ENCODE assay signal across 29 mouse cellular contexts in the genomic region with DNA sequence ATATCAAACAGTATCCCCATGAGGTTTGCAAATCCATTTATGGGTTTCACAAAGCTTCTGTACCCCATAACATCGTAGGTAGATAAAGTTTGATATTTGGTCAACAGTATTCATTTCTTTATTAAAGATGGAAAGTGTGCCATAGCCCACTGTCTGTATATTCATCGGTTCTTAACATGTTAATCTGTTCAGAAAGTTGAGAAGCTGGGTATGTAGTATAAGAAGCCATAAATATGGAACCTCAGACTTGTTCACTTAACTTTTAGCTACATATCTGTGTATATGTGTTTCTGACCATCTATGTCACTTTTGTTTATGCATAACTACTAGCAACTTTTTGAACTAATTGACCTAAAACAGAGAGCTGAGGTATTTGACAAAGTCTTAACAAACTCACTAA. TPM values are rescaled to one million over a fixed set of nuclear protein-coding genes. Genes with fewer than 3 reads are reported as not detected.
A peak's percentile ranks its signal among the peaks of the same experiment; 100 is the strongest.
DNase-seq lines count a peak whose midpoint lies in the region; ATAC-seq and TF ChIP-seq lines count a peak whose summit lies in the region.
"Had no signal": no experiment of that assay in that cellular context is flagged by ENCODE, and none has a peak within 500 bp of the region (broad histone marks: within the 10 kb centered on the region; RNA-seq: fewer than 3 reads in every experiment).

No protein-coding gene starts in this region.

- H3K4me2 ChIP-seq in hindbrain, embryonic 11.5 days (replicated peaks; ENCODE audit: low read depth, low read length): no peak overlapping the region
- no peak overlapping the region for H3K4me2 ChIP-seq in midbrain, embryonic 14.5 days (ENCODE audit: low read length)
- H3K4me2 ChIP-seq in midbrain, postnatal 0 days (ENCODE audit: low read depth, low read length, poor library complexity, severe bottlenecking): no peak overlapping the region
- H3K4me2 ChIP-seq in forebrain, embryonic 13.5 days: peak overlapping the region; percentile 50
- H3K4me2 ChIP-seq: embryonic facial prominence, embryonic 13.5 days; heart, embryonic 15.5 days; kidney, embryonic 15.5 days; midbrain, embryonic 12.5 days; neural tube, embryonic 12.5 days had no signal

- peaks cover 5% of the 10 kb centered on the region for H3K4me1 ChIP-seq in hindbrain, embryonic 11.5 days (replicated peaks; ENCODE audit: control insufficient read depth, insufficient read depth, low read length)
- H3K4me1 ChIP-seq in hindbrain, embryonic 10.5 days (replicated peaks): peaks cover 10% of the 10 kb centered on the region
- peaks cover under 1% of the 10 kb centered on the region; the same call in 1 of the 2 replicates for H3K4me1 ChIP-seq in midbrain, embryonic 14.5 days (ENCODE audit: control insufficient read depth, insufficient read depth, low read length)
- H3K4me1 ChIP-seq in midbrain, postnatal 0 days (ENCODE audit: insufficient read depth, low read length): no peaks in the 10 kb centered on the region
- peaks cover 25% of the 10 kb centered on the region for H3K4me1 ChIP-seq in forebrain, embryonic 13.5 days
- no peaks in the 10 kb centered on the region for H3K4me1 ChIP-seq in thymus, adult 2 months (replicated peaks; ENCODE audit: control insufficient read depth, insufficient read depth, low read length)

- TF ChIP-seq POLR2A in thymus, adult 2 months (IDR thresholded peaks at IDR 0.05; ENCODE audit: control insufficient read depth, extremely low read depth, insufficient read depth, low read length, poor library complexity): no peak

- H3K4me3 ChIP-seq in hindbrain, embryonic 11.5 days (ENCODE audit: low read depth, low read length): no peak overlapping the region
- H3K4me3 ChIP-seq in hindbrain, embryonic 10.5 days: no peak overlapping the region
- no peak overlapping the region for H3K4me3 ChIP-seq in midbrain, embryonic 14.5 days (replicated peaks; ENCODE audit: low read depth, low read length)
- H3K4me3 ChIP-seq in midbrain, postnatal 0 days (ENCODE audit: low read depth, low read length): no peak overlapping the region
- H3K4me3 ChIP-seq in forebrain, embryonic 13.5 days: peak overlapping the region; percentile 26
- no peak overlapping the region for H3K4me3 ChIP-seq in thymus, adult 2 months (ENCODE audit: control insufficient read depth, insufficient read depth, low read length)
- H3K4me3 ChIP-seq: embryonic facial prominence, embryonic 13.5 days; erythroblast, embryonic 14.5 days; gastrocnemius, adult 2 months; heart, embryonic 15.5 days; kidney, embryonic 15.5 days; midbrain, embryonic 12.5 days; neural tube, embryonic 12.5 days had no signal

- ATAC-seq in hindbrain, embryonic 11.5 days (ENCODE audit: low FRiP score): no peak
- ATAC-seq in midbrain, embryonic 14.5 days (ENCODE audit: low FRiP score, low TSS enrichment): no peak
- ATAC-seq in midbrain, postnatal 0 days (ENCODE audit: low FRiP score): no peak
- ATAC-seq in forebrain, embryonic 13.5 days: no peak
- ATAC-seq: intestine, postnatal 0 days; liver, postnatal 0 days had no signal

- DNase-seq in hindbrain, embryonic 11.5 days (ENCODE audit: low spot score): peak; percentile 14
- DNase-seq in hindbrain, embryonic 10.5 days (ENCODE audit: low spot score): no peak
- peak; percentile 12 for DNase-seq in midbrain, embryonic 14.5 days
- no peak for DNase-seq in midbrain, postnatal 0 days (ENCODE audit: low spot score)
- DNase-seq in thymus, adult 2 months: no peak
- DNase-seq in lung, postnatal 10 days: no peak
- DNase-seq: adrenal gland, postnatal 25 days; cerebellum, adult 9-11 months; gastrocnemius, adult 2 months; heart, postnatal 4 days; kidney, postnatal 36 days; left cerebral cortex, postnatal 4 days; liver, postnatal 0 days; lung, postnatal 14 days; thymus, adult 18-20 months; thymus, postnatal 4 days had no signal

- no peaks in the 10 kb centered on the region for H3K36me3 ChIP-seq in hindbrain, embryonic 11.5 days (ENCODE audit: control insufficient read depth, insufficient read depth, low read length)
- no peaks in the 10 kb centered on the region for H3K36me3 ChIP-seq in hindbrain, embryonic 10.5 days
- no peaks in the 10 kb centered on the region for H3K36me3 ChIP-seq in midbrain, embryonic 14.5 days (ENCODE audit: control insufficient read depth, insufficient read depth, low read length)
- no peaks in the 10 kb centered on the region for H3K36me3 ChIP-seq in midbrain, postnatal 0 days (ENCODE audit: insufficient read depth, low read length)
- peaks cover 15% of the 10 kb centered on the region for H3K36me3 ChIP-seq in forebrain, embryonic 13.5 days (ENCODE audit: poor library complexity, severe bottlenecking)
- no peaks in the 10 kb centered on the region for H3K36me3 ChIP-seq in thymus, adult 2 months (ENCODE audit: control insufficient read depth, insufficient read depth, low read length)
- H3K36me3 ChIP-seq: embryonic facial prominence, embryonic 13.5 days; heart, embryonic 15.5 days; kidney, embryonic 15.5 days; midbrain, embryonic 12.5 days; neural tube, embryonic 12.5 days had no signal

- H3K27me3 ChIP-seq in hindbrain, embryonic 11.5 days (ENCODE audit: control insufficient read depth, insufficient read depth, low read length): peaks cover 68% of the 10 kb centered on the region
- H3K27me3 ChIP-seq in hindbrain, embryonic 10.5 days (ENCODE audit: insufficient read depth, poor library complexity, severe bottlenecking): peaks cover 100% of the 10 kb centered on the region
- H3K27me3 ChIP-seq in midbrain, embryonic 14.5 days (ENCODE audit: control insufficient read depth, insufficient read depth, low read length): peaks cover 78% of the 10 kb centered on the region
- peaks cover 69% of the 10 kb centered on the region for H3K27me3 ChIP-seq in midbrain, postnatal 0 days (ENCODE audit: insufficient read depth, low read length)
- no peaks in the 10 kb centered on the region; the same call in 1 of the 2 replicates for H3K27me3 ChIP-seq in forebrain, embryonic 13.5 days
- H3K27me3 ChIP-seq in thymus, adult 2 months (ENCODE audit: control insufficient read depth, insufficient read depth, low read length): peaks cover 8% of the 10 kb centered on the region; the same call in 1 of the 2 replicates

- H3K9me3 ChIP-seq in hindbrain, embryonic 11.5 days (ENCODE audit: control insufficient read depth, low read length): no peaks in the 10 kb centered on the region
- H3K9me3 ChIP-seq in hindbrain, embryonic 10.5 days: no peaks in the 10 kb centered on the region
- no peaks in the 10 kb centered on the region for H3K9me3 ChIP-seq in midbrain, embryonic 14.5 days (ENCODE audit: control insufficient read depth, low read length)
- H3K9me3 ChIP-seq in midbrain, postnatal 0 days (ENCODE audit: low read length): no peaks in the 10 kb centered on the region
- H3K9me3 ChIP-seq in forebrain, embryonic 13.5 days (replicated peaks): no peaks in the 10 kb centered on the region
- H3K9me3 ChIP-seq: embryonic facial prominence, embryonic 13.5 days; heart, embryonic 15.5 days; kidney, embryonic 15.5 days; midbrain, embryonic 12.5 days; neural tube, embryonic 12.5 days had no signal

- no peak for TF ChIP-seq CTCF in midbrain, postnatal 0 days (IDR thresholded peaks at IDR 0.05)
- TF ChIP-seq CTCF in thymus, adult 2 months (IDR thresholded peaks at IDR 0.05; ENCODE audit: borderline replicate concordance, control insufficient read depth, extremely low read depth, insufficient read depth, low read length, poor library complexity): no peak

- WGBS in hindbrain, embryonic 11.5 days: 21% methylated on average over 2 of the region's 2 CpGs
- WGBS in hindbrain, embryonic 10.5 days: 21% methylated on average over 2 of the region's 2 CpGs
- 15% methylated on average over 2 of the region's 2 CpGs for WGBS in midbrain, embryonic 14.5 days
- 13% methylated on average over 2 of the region's 2 CpGs for WGBS in midbrain, postnatal 0 days
- 6% methylated on average over 2 of the region's 2 CpGs for WGBS in forebrain, embryonic 13.5 days
- WGBS in thymus, adult 2 months: 20% methylated on average over 2 of the region's 2 CpGs

- no peak overlapping the region for H3K9ac ChIP-seq in hindbrain, embryonic 11.5 days (ENCODE audit: low read depth, low read length)
- no peak overlapping the region for H3K9ac ChIP-seq in midbrain, embryonic 14.5 days (replicated peaks; ENCODE audit: low read length)
- H3K9ac ChIP-seq in midbrain, postnatal 0 days (replicated peaks; ENCODE audit: low read length, poor library complexity, severe bottlenecking): no peak overlapping the region
- peak overlapping the region; percentile 64 for H3K9ac ChIP-seq in forebrain, embryonic 13.5 days
- H3K9ac ChIP-seq: embryonic facial prominence, embryonic 13.5 days; heart, embryonic 15.5 days; kidney, embryonic 15.5 days; liver, postnatal 0 days; midbrain, embryonic 12.5 days; neural tube, embryonic 12.5 days had no signal

- no peak overlapping the region for H3K27ac ChIP-seq in hindbrain, embryonic 11.5 days (ENCODE audit: low read depth, low read length)
- H3K27ac ChIP-seq in hindbrain, embryonic 10.5 days: no peak overlapping the region
- H3K27ac ChIP-seq in midbrain, embryonic 14.5 days (replicated peaks; ENCODE audit: low read depth, low read length): no peak overlapping the region
- no peak overlapping the region for H3K27ac ChIP-seq in midbrain, postnatal 0 days (ENCODE audit: low read depth, low read length)
- peak overlapping the region; percentile 59; the same call in 1 of the 2 replicates for H3K27ac ChIP-seq in forebrain, embryonic 13.5 days
- no peak overlapping the region for H3K27ac ChIP-seq in thymus, adult 2 months (ENCODE audit: control insufficient read depth, insufficient read depth, low read length)
- H3K27ac ChIP-seq: embryonic facial prominence, embryonic 13.5 days; gastrocnemius, adult 2 months; heart, embryonic 15.5 days; kidney, embryonic 15.5 days; midbrain, embryonic 12.5 days; neural tube, embryonic 12.5 days had no signal

RNA-seq across cellular contexts. Expression of a gene that starts 11.0 kb away (rescaled TPM):
- polyA plus RNA-seq in hindbrain, embryonic 11.5 days (2014; fragmentation: Nextera tagmentation; extraction: Ambion mirVana): 0.08 TPM in 1 of 2 replicates, not detected in the other
- not detected in 2 replicates for polyA plus RNA-seq in hindbrain, embryonic 10.5 days (2016; fragmentation: Nextera tagmentation; extraction: Ambion mirVana)
- polyA plus RNA-seq in midbrain, embryonic 14.5 days (2014; fragmentation: Nextera tagmentation; extraction: Ambion mirVana): not detected in 2 replicates
- 0.27 TPM in 1 of 2 replicates, not detected in the other for total RNA-seq in midbrain, postnatal 0 days (2014; rRNA removed)
- not detected in 2 replicates for polyA plus RNA-seq in midbrain, postnatal 0 days (2015; fragmentation: Nextera tagmentation; extraction: Ambion mirVana)
- 1.9 and 2.4 TPM in 2 replicates for polyA plus RNA-seq in forebrain, embryonic 13.5 days (2015; fragmentation: Nextera tagmentation; extraction: Ambion mirVana)
- 0.06 and 0.13 TPM in 2 replicates for polyA plus RNA-seq in thymus, adult 2 months (2012; rRNA removed)
- total RNA-seq: adrenal gland, postnatal 25 days; common myeloid progenitor, adult 5-6 weeks; gastrocnemius, adult 2 months; gastrocnemius, postnatal 4 days; heart, postnatal 4 days; liver, adult 2 months; megakaryocyte progenitor cell, adult 5-6 weeks had no signal
- polyA plus RNA-seq: embryonic facial prominence, embryonic 13.5 days; erythroblast, embryonic 14.5 days; heart, embryonic 15.5 days; intestine, postnatal 0 days; kidney, embryonic 15.5 days; liver, adult 2 months; liver, postnatal 0 days; neural tube, embryonic 12.5 days; stomach, embryonic 16.5 days had no signal

RNA-seq across cellular contexts. Expression of a gene that starts 13.5 kb away (rescaled TPM):
- 0.39 and 0.49 TPM in 2 replicates for polyA plus RNA-seq in hindbrain, embryonic 11.5 days (2014; fragmentation: Nextera tagmentation; extraction: Ambion mirVana)
- polyA plus RNA-seq in hindbrain, embryonic 10.5 days (2016; fragmentation: Nextera tagmentation; extraction: Ambion mirVana): 0.81 and 1.9 TPM in 2 replicates
- polyA plus RNA-seq in midbrain, embryonic 14.5 days (2014; fragmentation: Nextera tagmentation; extraction: Ambion mirVana): 0.16 and 0.28 TPM in 2 replicates
- total RNA-seq in midbrain, postnatal 0 days (2014; rRNA removed): 0.05 and 1.4 TPM in 2 replicates
- polyA plus RNA-seq in midbrain, postnatal 0 days (2015; fragmentation: Nextera tagmentation; extraction: Ambion mirVana): 0.15 and 0.77 TPM in 2 replicates
- 76.5 and 98.6 TPM in 2 replicates for polyA plus RNA-seq in forebrain, embryonic 13.5 days (2015; fragmentation: Nextera tagmentation; extraction: Ambion mirVana)
- polyA plus RNA-seq in thymus, adult 2 months (2012; rRNA removed): 4.8 and 5.2 TPM in 2 replicates
- total RNA-seq: adrenal gland, postnatal 25 days; common myeloid progenitor, adult 5-6 weeks; gastrocnemius, adult 2 months; gastrocnemius, postnatal 4 days; liver, adult 2 months; megakaryocyte progenitor cell, adult 5-6 weeks had no signal
- polyA plus RNA-seq: heart, embryonic 15.5 days; intestine, postnatal 0 days; kidney, embryonic 15.5 days; liver, adult 2 months; liver, postnatal 0 days; neural tube, embryonic 12.5 days had no signal

Comparison
In these comparisons a context has a peak if more than half of its experiments do, and no peak if none do; other contexts are left out.
1. DNase-seq: peak in hindbrain, embryonic 11.5 days (single experiment) and midbrain, embryonic 14.5 days (single experiment); none in hindbrain, embryonic 10.5 days (single experiment), midbrain, postnatal 0 days (single experiment), thymus, adult 2 months (single experiment) and lung, postnatal 10 days (single experiment).
2. RNA of a gene that starts 13.5 kb away (polyA plus RNA-seq): 76.5 to 98.6 TPM in forebrain, embryonic 13.5 days; 4.8 to 5.2 TPM in thymus, adult 2 months, 0.81 to 1.9 TPM in hindbrain, embryonic 10.5 days, 0.15 to 0.77 TPM in midbrain, postnatal 0 days, 0.39 to 0.49 TPM in hindbrain, embryonic 11.5 days and 0.16 to 0.28 TPM in midbrain, embryonic 14.5 days; every median in the first group is over 10 times any median in the second.